14 mouse cellular contexts compared by ENCODE assay signal in the genomic region with DNA sequence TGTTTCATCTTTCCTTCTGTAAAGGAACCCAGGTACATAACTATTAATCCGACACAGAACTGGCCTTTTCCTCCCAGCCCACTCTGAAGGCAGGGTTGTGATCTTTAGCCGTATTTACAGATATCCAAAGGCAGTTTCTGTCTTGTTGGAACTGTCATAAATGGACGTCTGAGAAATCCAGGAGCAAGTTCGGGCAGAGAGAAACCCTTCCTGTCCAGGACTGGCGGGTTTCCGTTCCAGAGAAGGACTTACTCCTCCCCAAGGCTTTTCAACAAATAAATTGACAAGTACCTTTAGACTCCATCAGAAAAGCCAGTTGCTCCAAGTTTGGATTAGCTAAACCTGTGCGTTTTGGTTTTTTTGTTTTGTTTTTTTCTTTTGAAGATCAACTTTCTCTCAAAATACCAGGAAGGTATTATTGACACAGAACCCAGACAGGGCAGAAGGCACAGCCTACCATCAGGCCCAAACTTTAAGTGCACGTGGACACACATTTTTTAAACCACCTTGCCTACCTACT. TPM values are rescaled to one million over a fixed set of nuclear protein-coding genes. Genes with fewer than 3 reads are reported as not detected.
DNase-seq lines count a peak whose midpoint lies in the region; ATAC-seq and TF ChIP-seq lines count a peak whose summit lies in the region.
"Had no signal": no experiment of that assay in that cellular context is flagged by ENCODE, and none has a peak within 500 bp of the region (broad histone marks: within the 10 kb centered on the region; RNA-seq: fewer than 3 reads in every experiment).

No protein-coding gene starts in this region.

- H3K4me3 ChIP-seq in heart, embryonic 15.5 days = no peak overlapping the region
- H3K4me3 ChIP-seq in midbrain, embryonic 11.5 days (ENCODE audit: low read depth, low read length) = no peak overlapping the region
- H3K4me3 ChIP-seq in midbrain, embryonic 16.5 days (ENCODE audit: low read depth, low read length) = no peak overlapping the region
- H3K4me3 ChIP-seq in forebrain, embryonic 15.5 days = no peak overlapping the region
- H3K4me3 ChIP-seq in neural tube, embryonic 13.5 days = no peak overlapping the region
- no peak overlapping the region for H3K4me3 ChIP-seq in cerebellum, adult 2 months (replicated peaks; ENCODE audit: insufficient read depth, low read depth, low read length)
- H3K4me3 ChIP-seq: gastrocnemius, adult 2 months had no signal

- H3K4me1 ChIP-seq in heart, embryonic 15.5 days (replicated peaks) = peaks cover 64% of the 10 kb centered on the region
- H3K4me1 ChIP-seq in midbrain, embryonic 11.5 days (ENCODE audit: control insufficient read depth, insufficient read depth, low read length) = peaks cover 85% of the 10 kb centered on the region
- H3K4me1 ChIP-seq in midbrain, embryonic 16.5 days (ENCODE audit: control insufficient read depth, insufficient read depth, low read length) = peaks cover 59% of the 10 kb centered on the region
- peaks cover 98% of the 10 kb centered on the region for H3K4me1 ChIP-seq in forebrain, embryonic 15.5 days
- peaks cover 99% of the 10 kb centered on the region for H3K4me1 ChIP-seq in neural tube, embryonic 13.5 days (replicated peaks)
- H3K4me1 ChIP-seq in cerebellum, adult 2 months (ENCODE audit: control insufficient read depth, insufficient read depth, low read length) = peaks cover 6% of the 10 kb centered on the region

- ATAC-seq in heart, embryonic 15.5 days (replicated peaks; ENCODE audit: insufficient number of reproducible peaks, insufficient read depth, low FRiP score, low read depth) = no peak
- no peak for ATAC-seq in midbrain, embryonic 11.5 days (ENCODE audit: low FRiP score)
- no peak for ATAC-seq in midbrain, embryonic 16.5 days
- no peak for ATAC-seq in forebrain, embryonic 15.5 days (replicated peaks)
- no peak for ATAC-seq in neural tube, embryonic 13.5 days (ENCODE audit: low read depth)
- ATAC-seq: activated CD4-positive, CD25-positive, alpha-beta regulatory T cell, adult 4 months had no signal

- no peak for TF ChIP-seq CTCF in cerebellum, adult 2 months (IDR thresholded peaks at IDR 0.05; ENCODE audit: borderline replicate concordance, insufficient read depth, low read depth, low read length)

- H3K9ac ChIP-seq in heart, embryonic 15.5 days = no peak overlapping the region
- H3K9ac ChIP-seq in midbrain, embryonic 11.5 days (ENCODE audit: low read length) = peak overlapping the region; percentile 27; the same call in 1 of the 2 replicates
- H3K9ac ChIP-seq in midbrain, embryonic 16.5 days (ENCODE audit: low read depth, low read length) = no peak overlapping the region
- H3K9ac ChIP-seq in forebrain, embryonic 15.5 days (replicated peaks) = peak overlapping the region; percentile 52; the same call in 1 of the 2 replicates
- peak overlapping the region; percentile 65; the same call in 1 of the 2 replicates for H3K9ac ChIP-seq in neural tube, embryonic 13.5 days

- no peaks in the 10 kb centered on the region for H3K27me3 ChIP-seq in heart, embryonic 15.5 days
- peaks cover 3% of the 10 kb centered on the region; the same call in 1 of the 2 replicates for H3K27me3 ChIP-seq in midbrain, embryonic 11.5 days (ENCODE audit: control insufficient read depth, insufficient read depth, low read length)
- no peaks in the 10 kb centered on the region for H3K27me3 ChIP-seq in midbrain, embryonic 16.5 days (ENCODE audit: control insufficient read depth, insufficient read depth, low read depth, low read length)
- H3K27me3 ChIP-seq in forebrain, embryonic 15.5 days = no peaks in the 10 kb centered on the region
- peaks cover 3% of the 10 kb centered on the region for H3K27me3 ChIP-seq in neural tube, embryonic 13.5 days
- peaks cover 1% of the 10 kb centered on the region; the same call in 1 of the 2 replicates for H3K27me3 ChIP-seq in cerebellum, adult 2 months (ENCODE audit: control insufficient read depth, insufficient read depth, low read length)

- H3K4me2 ChIP-seq in heart, embryonic 15.5 days = peak overlapping the region; percentile 94
- H3K4me2 ChIP-seq in midbrain, embryonic 11.5 days = peak overlapping the region; percentile 61
- no peak overlapping the region for H3K4me2 ChIP-seq in midbrain, embryonic 16.5 days (ENCODE audit: low read length)
- peak overlapping the region; percentile 72 for H3K4me2 ChIP-seq in forebrain, embryonic 15.5 days (replicated peaks)
- H3K4me2 ChIP-seq in neural tube, embryonic 13.5 days = 0 out of 2 replicates have a peak overlapping the region, but pooled peaks have one; percentile 51

- WGBS in heart, embryonic 15.5 days = 65% methylated on average over 8 of the region's 8 CpGs
- WGBS in midbrain, embryonic 11.5 days = 43% methylated on average over 8 of the region's 8 CpGs
- 58% methylated on average over 8 of the region's 8 CpGs for WGBS in midbrain, embryonic 16.5 days
- 55% methylated on average over 8 of the region's 8 CpGs for WGBS in forebrain, embryonic 15.5 days
- 65% methylated on average over 8 of the region's 8 CpGs for WGBS in neural tube, embryonic 13.5 days
- WGBS in cerebellum, adult 2 months = 92% methylated on average over 8 of the region's 8 CpGs

- no peak for TF ChIP-seq POLR2A in cerebellum, adult 2 months (IDR thresholded peaks at IDR 0.05; ENCODE audit: borderline replicate concordance, insufficient read depth, low read length)

- H3K36me3 ChIP-seq in heart, embryonic 15.5 days = no peaks in the 10 kb centered on the region
- no peaks in the 10 kb centered on the region for H3K36me3 ChIP-seq in midbrain, embryonic 11.5 days (ENCODE audit: control insufficient read depth, insufficient read depth, low read length)
- no peaks in the 10 kb centered on the region for H3K36me3 ChIP-seq in midbrain, embryonic 16.5 days (ENCODE audit: control insufficient read depth, insufficient read depth, low read length)
- H3K36me3 ChIP-seq in forebrain, embryonic 15.5 days = no peaks in the 10 kb centered on the region
- H3K36me3 ChIP-seq in neural tube, embryonic 13.5 days = no peaks in the 10 kb centered on the region

- peak overlapping the region; percentile 91 for H3K27ac ChIP-seq in heart, embryonic 15.5 days
- H3K27ac ChIP-seq in midbrain, embryonic 11.5 days (ENCODE audit: low read depth, low read length) = peak overlapping the region; percentile 99; the same call in 1 of the 2 replicates
- H3K27ac ChIP-seq in midbrain, embryonic 16.5 days (ENCODE audit: low read length) = no peak overlapping the region; the same call in 1 of the 2 replicates
- H3K27ac ChIP-seq in forebrain, embryonic 15.5 days (replicated peaks) = peak overlapping the region; percentile 86
- no peak overlapping the region for H3K27ac ChIP-seq in neural tube, embryonic 13.5 days (replicated peaks)
- no peak overlapping the region for H3K27ac ChIP-seq in cerebellum, adult 2 months (ENCODE audit: insufficient read depth, low read length)
- H3K27ac ChIP-seq: gastrocnemius, adult 2 months had no signal

- DNase-seq in heart, adult 18-20 months = no peak
- DNase-seq in midbrain, embryonic 11.5 days (ENCODE audit: low spot score, missing footprints) = peak; percentile 92
- no peak for DNase-seq in thymus, postnatal 0 days (ENCODE audit: low spot score)
- DNase-seq in cerebellum, adult 2 months = no peak
- DNase-seq: cerebellum, adult 8-10 months; gastrocnemius, adult 2 months; lung, postnatal 4 days had no signal

- no peaks in the 10 kb centered on the region for H3K9me3 ChIP-seq in heart, embryonic 15.5 days (replicated peaks)
- H3K9me3 ChIP-seq in midbrain, embryonic 11.5 days (ENCODE audit: control insufficient read depth, low read length) = no peaks in the 10 kb centered on the region
- H3K9me3 ChIP-seq in midbrain, embryonic 16.5 days (replicated peaks; ENCODE audit: control insufficient read depth, low read length, poor library complexity, severe bottlenecking) = no peaks in the 10 kb centered on the region
- H3K9me3 ChIP-seq in forebrain, embryonic 15.5 days = no peaks in the 10 kb centered on the region
- H3K9me3 ChIP-seq in neural tube, embryonic 13.5 days = no peaks in the 10 kb centered on the region

RNA-seq across cellular contexts. Expression of gene Bcl11b, which starts 24.6 kb away (rescaled TPM):
- 4.6 and 9.3 TPM in 2 replicates for polyA plus RNA-seq in heart, embryonic 15.5 days (2015; fragmentation: Nextera tagmentation; extraction: Ambion mirVana)
- 1 to 10 TPM in 1 of 2 experiments, under 1 TPM in 1; 0.69 to 1.1 TPM for total RNA-seq in heart, adult 18-20 months (2021)
- 4.5 and 6.3 TPM in 2 replicates for polyA plus RNA-seq in midbrain, embryonic 11.5 days (2014; fragmentation: Nextera tagmentation; extraction: Ambion mirVana)
- polyA plus RNA-seq in midbrain, embryonic 16.5 days (2015; fragmentation: Nextera tagmentation; extraction: Ambion mirVana) = 22.6 and 23.9 TPM in 2 replicates
- 109 and 117 TPM in 2 replicates for polyA plus RNA-seq in forebrain, embryonic 15.5 days (2015; fragmentation: Nextera tagmentation; extraction: Ambion mirVana)
- 33.5 and 34.9 TPM in 2 replicates for polyA plus RNA-seq in neural tube, embryonic 13.5 days (2015; fragmentation: Nextera tagmentation; extraction: Ambion mirVana)
- 110 and 156 TPM in 2 replicates for polyA plus RNA-seq in thymus, postnatal 0 days (2015; fragmentation: Nextera tagmentation; extraction: Ambion mirVana)
- polyA plus RNA-seq in cerebellum, adult 2 months (2012; rRNA removed) = 1.9 and 2.5 TPM in 2 replicates
- total RNA-seq: MEL had no signal
- polyA plus RNA-seq: C2C12 had no signal

Comparison
In these comparisons a context has a peak if more than half of its experiments do, and no peak if none do; other contexts are left out.
1. H3K27ac ChIP-seq: peak in heart, embryonic 15.5 days (single experiment), midbrain, embryonic 11.5 days (single experiment) and forebrain, embryonic 15.5 days (single experiment); none in midbrain, embryonic 16.5 days (single experiment), neural tube, embryonic 13.5 days (single experiment) and cerebellum, adult 2 months (single experiment).
2. H3K9ac ChIP-seq: peak in midbrain, embryonic 11.5 days (single experiment), forebrain, embryonic 15.5 days (single experiment) and neural tube, embryonic 13.5 days (single experiment); none in heart, embryonic 15.5 days (single experiment) and midbrain, embryonic 16.5 days (single experiment).